Mouse (Mus musculus) frontal cortex, adult 2 months (tissue): ENCODE data around the gene Rasal1. TPM values are rescaled to one million over a fixed set of nuclear protein-coding genes. Genes with fewer than 3 reads are reported as not detected.

ENCODE experiments used
- DNase-seq, 2 experiments: peaks; one replicate each; pipeline ENCODE4 v3.0.0; 2022; ENCODE audit warnings: low spot score in 1 of 2; ENCODE audit errors: extremely low spot score in 1 of 2
- polyA plus RNA-seq: library from polyadenylated mRNA; depleted of rRNA; stranded (reverse); fragments of >200 nt; gene quantifications from 2 replicates; pipeline ENCODE4 v1.2.3, GENCODE M21; 2012

Rasal1 gene
- polyA plus RNA-seq, 1 experiment: 71.7 TPM

DNA sequence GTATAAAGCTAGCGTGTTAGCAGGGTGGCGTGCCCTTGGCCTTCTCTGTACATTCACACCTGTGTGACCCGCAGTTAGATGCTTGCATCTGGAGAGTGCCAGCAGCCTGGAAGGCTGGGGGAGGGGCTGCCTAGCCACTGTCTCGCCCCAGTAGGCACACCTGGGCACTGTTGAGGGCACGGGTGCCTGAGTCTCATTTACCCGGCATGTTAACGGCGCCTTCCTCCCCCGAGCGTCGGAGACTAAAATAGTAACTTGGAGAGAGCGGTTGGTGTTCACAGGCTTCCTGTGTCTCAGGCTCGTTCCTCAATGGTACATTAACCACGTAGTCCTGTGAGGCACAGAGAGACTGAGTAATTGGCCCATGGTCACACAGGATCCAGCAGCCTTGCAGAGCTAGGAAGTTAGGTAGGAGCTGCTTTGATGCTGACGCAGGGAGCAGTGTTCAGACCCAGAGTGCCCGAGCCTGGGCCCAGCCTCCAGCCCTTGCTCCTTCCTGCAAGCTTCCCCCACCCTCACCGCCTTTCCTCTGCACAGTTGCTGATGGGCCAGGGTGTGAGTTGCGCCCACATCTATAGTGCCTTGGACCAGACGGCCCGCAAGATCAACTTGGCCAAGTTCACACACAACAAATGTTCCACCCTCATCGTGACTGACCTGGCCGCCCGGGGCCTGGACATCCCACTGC lies 27.4 kb upstream of the Rasal1 start:
- DNase-seq: peak in 1 of 2 experiments; percentile 48

DNA sequence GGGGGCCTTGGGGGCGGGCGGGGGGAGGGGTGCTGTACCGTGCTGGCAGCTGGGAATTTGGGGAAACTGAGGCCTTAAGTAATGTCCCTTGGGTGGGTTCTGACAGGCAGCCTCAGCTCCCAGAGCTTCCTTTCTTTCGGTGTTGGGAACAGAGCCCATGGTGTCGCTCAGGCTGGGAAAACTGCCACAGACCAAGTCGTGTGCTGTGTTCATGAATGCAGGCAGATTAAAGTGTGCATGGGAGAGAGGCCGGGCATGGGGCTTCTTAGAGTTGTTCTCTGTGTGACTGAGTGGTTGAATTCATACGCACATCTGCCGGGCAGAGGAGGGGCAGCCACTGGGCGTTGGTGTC lies 26.8 kb upstream of the Rasal1 start:
- no peak for DNase-seq

DNA sequence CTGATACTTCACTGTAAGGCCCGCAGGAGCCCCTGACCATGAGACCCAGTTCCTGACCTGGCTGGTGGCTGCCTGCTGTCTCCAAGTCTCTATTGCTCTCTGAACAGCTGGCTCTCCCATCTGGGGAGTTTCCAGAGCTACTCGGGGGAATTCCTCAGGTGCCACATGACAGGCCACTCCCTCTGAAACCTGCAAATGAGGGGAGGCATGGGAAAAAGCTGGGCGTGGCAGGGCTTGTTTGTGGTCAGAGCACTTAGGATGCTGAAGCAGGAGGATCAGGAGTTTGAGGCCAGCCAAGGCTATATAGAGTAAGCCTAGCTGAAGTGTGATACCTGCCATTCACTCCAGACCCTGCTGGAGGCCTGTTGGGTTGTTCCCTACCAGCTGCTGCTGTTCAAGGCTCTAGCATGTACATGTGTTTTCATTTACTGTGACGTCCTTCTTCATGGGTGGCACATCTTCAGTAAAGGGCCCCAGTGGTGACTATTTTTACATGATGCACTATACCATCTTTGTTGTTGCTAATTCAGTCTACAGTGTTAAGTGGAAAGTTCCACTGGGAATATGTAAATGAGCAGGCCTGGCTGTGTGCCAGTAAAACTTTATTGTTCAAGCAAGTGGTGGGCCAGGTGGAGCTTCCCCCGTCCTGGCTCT lies 26.3 kb upstream of the Rasal1 start:
- DNase-seq: no peak

DNA sequence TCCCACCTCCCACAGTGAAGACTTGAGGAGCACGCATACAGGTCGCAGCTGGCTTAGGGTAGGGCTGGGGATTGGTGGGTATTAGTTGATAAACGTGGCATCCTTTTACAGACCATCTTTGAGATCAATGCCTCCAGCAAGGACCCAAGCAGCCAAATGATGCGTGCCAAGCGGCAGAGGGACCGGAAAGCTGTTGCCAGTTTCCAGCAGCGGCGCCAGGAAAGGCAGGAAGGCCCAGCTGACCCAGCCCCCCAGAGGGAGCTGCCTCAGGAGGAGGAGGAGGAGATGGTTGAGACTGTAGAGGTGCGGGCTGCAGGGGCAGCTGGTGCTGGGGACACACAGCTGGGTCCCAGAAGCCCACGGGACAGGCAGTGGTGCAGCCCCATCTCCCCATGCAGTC lies 24.2 kb upstream of the Rasal1 start:
- DNase-seq: no peak

DNA sequence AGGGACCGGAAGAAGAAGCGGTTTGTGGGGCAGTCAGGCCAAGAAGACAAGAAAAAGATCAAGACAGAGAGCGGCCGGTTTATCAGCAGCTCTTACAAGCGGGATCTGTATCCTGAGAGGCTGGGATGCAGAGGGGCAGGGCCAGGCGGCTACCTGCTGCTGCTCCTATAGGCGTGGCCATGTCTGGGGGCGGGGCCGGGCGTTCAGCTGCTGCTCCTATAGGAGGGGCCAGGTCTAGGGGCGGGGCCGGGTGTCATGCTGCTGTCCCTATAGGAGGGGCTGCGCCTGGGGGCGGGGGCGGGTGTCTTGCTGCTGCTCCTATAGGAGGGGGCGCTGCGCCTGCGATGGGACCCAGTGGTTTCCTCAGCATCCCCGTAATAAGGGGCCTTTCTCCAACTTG lies 22.2 kb upstream of the Rasal1 start:
- no peak for DNase-seq

DNA sequence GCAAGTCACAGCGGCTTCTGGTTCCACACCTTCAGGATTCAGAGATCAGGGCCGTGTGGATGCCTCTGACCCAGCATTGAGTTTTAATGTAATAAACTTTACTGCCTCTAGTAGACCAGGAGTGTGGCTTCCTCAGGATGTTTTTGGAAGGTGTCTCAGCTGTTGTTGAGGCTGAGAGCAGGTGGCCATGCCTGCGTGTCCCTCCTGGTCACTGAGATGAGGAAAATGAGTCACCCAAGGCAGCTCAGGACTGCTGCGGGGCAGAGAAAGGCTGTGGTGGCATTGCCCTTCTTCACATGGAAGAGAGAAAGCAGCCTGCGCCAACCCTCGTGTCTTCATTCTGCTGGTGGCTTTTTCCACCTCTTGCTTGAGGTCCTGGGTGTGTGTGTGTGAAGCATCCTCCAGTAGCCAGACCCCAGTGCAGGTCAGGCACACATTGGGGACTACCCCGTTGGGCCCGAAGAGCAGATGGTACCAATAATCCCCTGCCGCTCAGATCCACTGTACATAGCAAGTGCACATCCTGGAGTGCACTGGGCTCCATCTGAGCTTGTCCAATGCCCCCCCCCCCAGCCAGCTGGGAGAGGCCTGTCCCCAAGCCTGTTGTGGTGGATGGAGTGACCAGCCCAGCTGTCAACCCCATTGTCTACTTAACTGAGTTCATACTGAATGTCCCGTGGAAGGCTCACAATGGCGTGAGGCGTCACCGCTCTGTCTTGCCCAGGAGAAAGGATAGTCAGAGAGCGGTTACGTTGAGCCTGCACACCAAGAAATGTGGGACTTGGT lies 20.9 kb upstream of the Rasal1 start:
- DNase-seq: no peak

DNA sequence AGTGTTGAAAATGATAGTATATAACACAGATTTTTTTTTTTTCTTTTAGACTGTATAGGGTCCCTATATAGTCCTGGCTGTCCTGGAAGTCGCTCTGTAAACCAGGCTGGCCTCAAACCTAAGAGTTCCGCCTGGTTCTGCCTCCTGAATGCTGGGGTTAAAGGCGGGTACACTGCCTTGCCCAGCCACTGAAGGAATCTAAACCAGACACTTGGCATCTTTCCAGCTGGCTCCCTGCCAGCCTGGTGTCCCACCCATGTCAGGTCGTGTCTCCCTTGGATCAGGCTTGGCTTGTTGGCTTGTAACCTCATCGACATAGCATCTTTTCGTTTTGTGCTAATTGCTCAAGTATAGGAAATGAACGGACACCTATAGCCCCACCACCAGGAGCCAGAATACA lies 20.0 kb upstream of the Rasal1 start:
- no peak for DNase-seq

DNA sequence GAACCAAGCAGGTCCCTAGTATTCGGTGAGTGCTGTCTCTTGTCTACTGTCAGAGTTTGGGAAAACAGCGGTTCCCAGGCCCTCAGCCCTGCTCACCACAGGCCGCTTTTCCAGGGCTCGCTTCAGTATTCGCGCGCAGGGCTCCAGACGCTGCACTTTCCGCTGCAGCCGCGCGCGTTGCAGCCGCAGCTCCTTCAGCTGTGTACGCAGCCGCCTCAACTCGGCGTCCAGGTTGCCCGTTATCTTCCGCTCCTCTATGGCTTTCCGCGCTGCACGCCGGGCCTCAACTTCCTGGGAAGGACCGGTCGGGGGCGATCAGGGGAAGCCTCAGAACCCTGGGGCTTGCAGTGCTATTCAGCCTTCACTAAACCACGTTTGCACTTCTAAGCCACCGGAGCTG lies 17.5 kb upstream of the Rasal1 start:
- DNase-seq: no peak

DNA sequence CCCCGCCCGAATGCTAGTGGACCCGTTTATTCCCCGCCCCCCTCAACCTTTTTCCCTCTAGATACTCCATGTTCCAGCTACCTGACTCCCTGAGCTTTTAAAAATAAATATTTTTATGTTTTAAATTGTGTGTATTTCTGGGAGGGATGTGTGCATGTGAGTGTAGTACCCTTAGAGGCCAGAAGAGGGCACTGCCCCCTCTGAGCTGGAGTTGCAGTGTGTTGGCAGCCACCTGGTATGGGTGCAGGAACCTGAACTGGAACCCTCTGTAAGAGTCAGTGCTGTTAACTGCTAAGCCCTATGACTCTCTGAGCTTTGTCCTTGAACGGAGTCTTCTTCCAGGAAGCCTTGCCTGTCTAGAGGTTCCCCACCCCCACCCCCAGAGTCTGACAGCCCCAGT lies 16.7 kb upstream of the Rasal1 start:
- DNase-seq: no peak

DNA sequence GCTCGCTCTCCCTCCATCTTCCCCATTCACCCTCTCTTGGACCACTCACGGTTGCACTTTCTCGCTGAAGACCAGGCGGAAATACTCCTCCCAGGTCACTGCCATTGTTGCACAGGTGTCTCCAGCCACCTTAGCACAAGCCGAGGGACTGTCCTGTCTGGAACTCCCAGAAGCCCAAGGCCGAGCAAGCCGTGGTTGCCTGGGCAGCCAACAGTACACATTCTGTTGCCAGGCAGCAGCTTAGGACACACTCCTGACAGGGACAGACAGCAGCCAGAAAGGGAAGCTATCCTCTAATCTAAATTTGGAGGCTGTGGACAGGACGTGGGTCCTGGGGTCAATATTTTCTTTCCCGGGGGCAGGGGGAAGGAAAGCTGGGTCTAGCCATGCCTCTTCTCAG lies 14.5 kb upstream of the Rasal1 start, which contains the start of gene Cfap73:
Cfap73 (minus strand) TSS at position 105 of the 400 bp plus-strand sequence.
- DNase-seq: no peak

DNA sequence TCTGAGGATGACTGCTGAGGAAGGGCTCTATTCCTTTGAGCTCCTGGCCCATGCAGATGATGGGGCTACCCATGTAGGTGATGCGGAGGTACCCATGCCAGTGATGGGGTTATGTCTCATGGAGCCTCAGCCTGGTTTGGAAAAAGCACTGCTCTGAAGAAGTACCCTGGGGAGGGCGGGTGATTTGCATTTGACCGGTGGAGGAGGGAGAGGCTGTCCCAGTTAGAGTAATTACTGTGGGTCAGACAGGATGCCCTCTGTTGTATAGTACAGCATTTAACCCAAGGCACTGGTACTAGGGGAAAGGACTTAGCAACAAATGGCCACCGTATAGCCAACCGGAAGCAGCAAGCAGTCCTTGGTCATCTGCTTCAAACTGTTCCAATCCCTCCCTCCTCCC lies 13.8 kb upstream of the Rasal1 start:
- DNase-seq: no peak

DNA sequence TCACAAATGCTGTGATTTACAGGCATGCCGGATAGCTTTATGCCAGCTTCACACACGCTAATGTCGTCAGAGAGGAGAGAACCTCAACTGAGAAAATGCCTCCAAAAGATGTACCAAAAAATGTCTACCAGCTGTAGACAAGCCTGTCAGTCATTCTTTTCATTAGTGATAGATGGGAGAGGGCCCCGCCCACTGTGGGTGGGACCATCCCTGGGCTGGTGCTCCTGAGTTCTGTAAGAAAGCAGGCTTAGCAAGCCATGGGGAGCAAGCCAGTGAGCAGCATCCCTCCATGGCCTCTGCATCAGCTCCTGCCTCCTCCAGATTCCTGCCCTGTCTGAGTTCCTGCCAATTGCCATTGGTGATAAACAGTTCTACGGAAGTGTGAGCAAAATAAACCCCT lies 13.0 kb upstream of the Rasal1 start:
- DNase-seq: no peak

DNA sequence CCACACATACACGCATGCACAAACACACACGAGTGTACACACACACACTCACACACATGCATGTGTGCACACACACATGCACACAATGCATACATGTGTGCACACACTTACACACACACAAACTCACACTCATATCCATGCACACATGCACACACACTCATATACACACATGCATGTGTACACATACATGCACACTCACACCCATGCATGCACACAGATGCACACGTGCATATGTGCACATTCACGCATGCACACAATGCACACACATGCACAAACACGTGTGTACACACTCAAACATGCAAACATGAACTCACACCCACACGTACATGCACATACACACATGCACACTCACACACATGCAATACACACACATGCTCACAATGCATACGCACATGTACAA lies 8.5 kb upstream of the Rasal1 start:
- DNase-seq: no peak

DNA sequence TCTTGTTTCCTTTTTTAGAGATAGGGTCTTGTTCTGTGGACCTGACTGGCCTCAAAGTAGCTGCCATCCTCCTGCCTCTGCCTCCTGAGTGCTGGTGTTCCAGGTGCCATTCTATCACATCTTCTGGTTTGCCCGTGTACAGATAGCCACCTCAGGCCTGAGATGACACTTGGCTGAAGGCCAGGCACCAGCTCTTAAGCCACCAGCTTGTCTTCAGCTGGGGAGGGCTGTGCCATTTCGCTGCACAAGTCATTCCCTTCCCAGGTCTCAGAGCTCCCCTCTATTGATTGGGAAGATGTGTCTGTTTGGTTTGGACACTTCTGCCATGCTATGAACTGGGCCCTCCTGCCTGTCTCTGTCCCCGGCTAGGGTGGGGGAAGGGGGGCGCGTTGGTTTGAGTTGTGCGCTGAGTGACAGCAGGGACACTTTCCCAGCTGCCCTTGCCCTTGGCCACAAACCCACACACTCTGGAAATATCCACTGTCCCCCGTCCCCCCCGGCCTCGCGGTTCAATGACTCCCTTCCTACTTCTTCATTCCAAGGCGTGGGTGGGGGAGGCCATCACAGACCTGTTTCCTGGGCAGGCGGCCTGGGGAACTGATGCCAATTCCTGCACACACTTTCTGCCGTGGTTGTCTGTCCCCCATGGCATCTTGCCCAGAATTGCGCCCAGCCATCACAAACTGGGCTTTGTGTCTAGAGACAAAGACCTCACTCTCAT lies 5.1 kb upstream of the Rasal1 start:
- DNase-seq: no peak

DNA sequence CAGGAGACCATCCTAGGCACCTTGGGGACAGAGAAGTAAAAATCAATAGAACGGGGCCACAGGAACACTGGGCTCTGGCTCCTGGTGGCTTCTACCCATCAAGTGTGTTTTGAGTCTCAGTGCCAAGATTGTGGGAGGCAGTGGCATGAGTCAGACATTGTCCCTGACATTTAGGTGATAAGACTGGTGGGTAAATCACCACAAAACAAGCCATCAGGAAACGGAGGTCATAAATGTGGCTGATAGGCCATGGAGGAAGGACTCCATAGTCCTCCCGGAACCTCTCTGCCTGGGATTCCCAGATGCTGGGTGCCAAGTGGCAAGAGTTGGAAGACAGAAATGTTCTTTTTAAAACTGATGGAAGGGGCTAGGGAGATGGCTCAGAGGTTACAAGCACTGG lies 4.4 kb upstream of the Rasal1 start:
- DNase-seq: no peak

DNA sequence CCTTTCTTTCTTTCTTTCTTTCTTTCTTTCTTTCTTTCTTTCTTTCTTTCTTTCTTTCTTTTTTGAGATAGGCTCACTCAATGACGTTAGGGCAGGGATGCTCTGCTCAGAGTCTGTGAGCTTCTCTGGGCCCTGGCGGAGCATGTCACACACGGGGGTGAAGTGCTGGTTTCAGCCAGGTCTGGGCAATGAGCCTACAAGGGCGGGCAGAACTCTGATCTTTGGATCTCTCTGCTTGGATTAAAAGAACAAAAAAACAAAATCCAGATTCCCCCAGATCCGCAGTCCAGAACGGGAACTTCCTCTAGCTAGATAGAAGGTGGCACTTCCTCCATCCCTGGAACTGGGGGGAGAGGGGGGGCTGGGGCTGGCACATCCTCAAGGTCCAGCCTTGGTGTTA lies 2.8 kb upstream of the Rasal1 start:
- no peak for DNase-seq

DNA sequence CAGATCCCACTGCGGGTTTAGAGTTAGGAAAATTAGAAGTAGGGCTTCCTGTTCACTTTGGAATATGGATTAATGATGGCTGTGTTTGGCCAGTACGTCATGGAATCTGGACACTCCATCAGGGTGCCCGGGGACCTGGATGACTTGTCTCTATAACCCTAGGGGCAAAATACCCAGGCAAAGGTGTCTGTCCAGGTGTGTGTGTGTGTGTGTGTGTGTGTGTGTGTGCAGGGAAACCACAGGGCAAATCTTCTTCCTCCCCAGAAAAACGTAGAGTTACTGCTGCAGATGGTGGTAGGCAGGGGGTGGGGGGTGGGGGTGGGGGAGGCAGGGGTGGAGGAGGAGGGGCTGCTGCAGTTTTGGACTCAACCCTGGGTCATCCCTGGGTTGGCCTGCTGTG lies 1.3 kb upstream of the Rasal1 start:
- no peak for DNase-seq

DNA sequence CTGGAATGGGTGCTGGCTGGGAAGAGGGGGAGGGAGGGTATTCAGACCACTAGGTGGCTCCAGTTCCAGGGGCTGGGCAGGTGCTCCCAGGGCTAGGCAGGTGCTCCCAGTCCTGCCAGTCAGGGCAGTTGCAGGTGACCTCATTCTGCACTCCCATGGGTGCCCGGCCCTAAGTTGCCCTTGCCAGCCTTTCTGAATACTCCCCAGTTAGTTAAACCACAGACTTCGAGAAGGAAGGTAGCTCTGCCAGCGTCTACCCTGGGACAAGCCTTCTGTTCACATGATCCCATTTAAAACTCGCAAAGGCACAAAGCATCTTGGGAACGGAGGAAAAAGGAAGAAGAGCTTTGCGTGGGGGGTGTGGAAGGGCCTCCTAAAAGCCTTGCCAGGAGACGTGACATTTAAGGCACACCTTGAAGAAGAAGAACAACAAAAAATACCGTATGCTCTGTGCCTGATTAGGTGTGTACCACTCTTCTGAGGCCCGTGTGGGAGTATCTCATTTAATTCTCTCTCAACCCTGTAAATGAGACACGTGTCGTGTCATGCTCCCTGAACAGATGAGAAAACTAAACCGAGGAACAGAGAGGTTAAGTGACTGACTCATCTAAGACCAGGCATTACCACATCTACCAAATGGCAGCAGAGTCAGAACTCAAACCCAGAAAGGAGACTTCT lies 659 bp upstream of the Rasal1 start:
- DNase-seq: peak in 1 of 2 experiments; percentile 77

DNA sequence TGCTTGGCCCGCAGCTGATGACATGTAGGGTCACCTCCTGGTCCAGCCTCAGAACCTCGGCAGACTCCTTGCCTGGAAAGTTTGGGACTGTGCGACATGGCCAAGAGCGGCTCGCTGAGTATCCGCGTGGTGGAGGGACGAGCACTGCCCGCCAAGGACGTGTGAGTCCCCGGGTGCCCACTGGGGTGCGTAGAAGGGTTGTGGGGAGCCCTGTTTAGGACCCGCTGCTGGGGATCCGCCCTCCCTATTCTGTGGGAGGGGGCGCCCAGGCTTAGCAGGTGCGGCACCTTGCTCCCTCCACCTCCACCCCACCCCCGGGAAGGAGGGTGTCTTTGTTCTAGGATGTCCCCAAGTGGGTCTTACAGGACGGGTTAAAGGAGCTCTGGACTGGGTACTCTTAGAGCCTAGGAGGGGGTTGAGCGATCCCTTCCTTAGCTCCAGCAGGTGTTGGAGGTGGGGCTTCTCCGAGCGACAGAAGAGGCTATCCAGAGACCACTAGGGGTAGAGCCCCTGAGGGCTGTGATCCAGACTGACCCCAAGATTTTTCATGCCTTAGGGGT lies 842 bp downstream of the Rasal1 start:
- no peak for DNase-seq

DNA sequence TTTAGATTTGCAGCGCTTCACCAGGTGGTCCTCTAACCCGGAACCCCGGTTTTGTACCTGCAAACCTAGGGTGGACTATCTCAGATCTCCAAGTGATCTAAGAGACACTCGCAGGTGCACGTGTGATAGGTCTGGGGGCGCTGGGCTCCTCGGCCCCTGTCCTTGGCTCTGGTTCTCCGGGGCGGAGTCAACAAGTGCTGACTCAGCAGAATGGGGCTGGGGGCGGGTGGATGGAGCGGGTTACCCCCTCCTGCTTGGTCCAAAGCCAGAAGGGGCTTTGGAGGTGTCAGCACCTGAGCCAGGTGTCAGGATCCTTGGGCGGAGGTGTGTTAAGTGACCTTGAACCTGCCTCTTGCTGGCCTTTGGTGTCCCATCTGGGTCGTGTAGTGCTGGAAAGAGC lies 1.3 kb downstream of the Rasal1 start:
- DNase-seq: no peak
